Mouse (Mus musculus): ENCODE measurements around the gene Zfp935. TPM values are rescaled to one million over a fixed set of nuclear protein-coding genes. Genes with fewer than 3 reads are reported as not detected.

Gene Zfp935
- polyA plus RNA-seq (2017; shearing (Covaris generic)) = 0.30 TPM

DNA sequence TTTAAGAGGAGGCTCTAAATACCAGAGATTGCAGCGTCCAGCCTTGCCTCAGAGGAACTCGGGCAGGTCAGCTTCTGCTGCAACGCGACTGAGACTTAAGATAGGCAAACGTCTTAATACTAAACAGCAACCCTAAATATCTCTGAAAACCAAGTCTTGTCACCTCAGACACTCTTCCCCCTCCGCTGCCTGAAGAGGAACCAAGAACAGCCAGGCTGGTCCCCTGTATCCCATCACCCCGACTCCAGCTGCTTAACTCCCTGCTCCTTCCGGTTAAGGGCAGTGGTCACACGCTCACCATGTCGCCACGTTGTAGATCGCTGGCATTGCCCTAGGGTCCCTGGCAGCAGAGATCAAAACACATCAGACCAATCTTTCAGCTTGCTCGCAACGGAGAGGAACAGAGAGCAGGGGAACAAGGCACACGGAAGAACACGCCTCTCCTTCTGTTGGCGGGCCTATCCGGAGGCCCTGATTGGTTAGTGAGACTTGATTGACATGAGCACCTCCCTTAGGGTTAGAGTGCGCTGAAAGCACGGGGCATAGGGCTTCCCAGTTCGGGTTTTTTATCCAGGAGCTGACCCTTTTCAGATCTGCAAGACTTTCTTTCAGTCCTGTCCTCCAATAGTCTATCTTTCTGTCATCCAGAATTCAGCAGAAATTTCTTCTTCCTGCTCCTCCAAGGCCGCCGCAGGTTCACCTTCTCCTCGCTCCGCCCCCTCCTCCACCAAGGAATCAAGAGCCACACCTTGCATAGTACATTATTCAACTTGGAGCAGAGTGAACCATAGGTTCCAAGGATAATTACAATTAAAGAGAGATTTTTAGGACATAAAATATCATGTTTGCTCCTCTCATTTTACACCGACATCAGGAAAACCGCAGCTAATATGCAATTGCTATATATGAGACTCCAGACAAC, at the start of gene Zfp935:
Gene Zfp935 (minus strand): TSS at position 323 of the 922 bp plus-strand sequence.

GRCm38 (mm10) chr13:62571099-62571498, 12.8 kb upstream of the Zfp935 start, which contains the start of gene Zfp934:
Gene Zfp934 (minus strand): TSS chr13:62571199.

GRCm38 (mm10) chr13:62466424-62467334, 91.6 kb downstream of the Zfp935 start, which contains the start of gene Gm49359:
Gene Gm49359 (minus strand): TSS chr13:62466832.

Other genes starting within 250 kb of the Zfp935 start
- gene Gm3604, start 175.3 kb downstream of the Zfp935 start, polyA plus RNA-seq (2017; shearing (Covaris generic)) = 1.4 TPM
- gene Gm49359, start 91.7 kb downstream of the Zfp935 start, polyA plus RNA-seq (2017; shearing (Covaris generic)) = 6.1 TPM
- gene Zfp934, start 12.7 kb upstream of the Zfp935 start, polyA plus RNA-seq (2017; shearing (Covaris generic)) = 3.5 TPM
- gene 6720489N17Rik, start 65.7 kb upstream of the Zfp935 start, polyA plus RNA-seq (2017; shearing (Covaris generic)) = 0.61 TPM
- gene Platr25, start 202.2 kb upstream of the Zfp935 start, polyA plus RNA-seq (2017; shearing (Covaris generic)) = 8.2 TPM
- gene Gm5141, start 227.3 kb upstream of the Zfp935 start, polyA plus RNA-seq (2017; shearing (Covaris generic)) = 0.93 TPM

Data from effector memory CD4-positive, alpha-beta T cell, adult 7 months (primary cell).